Mouse (Mus musculus): ENCODE results near the gene Pax8. TPM values are rescaled to one million over a fixed set of nuclear protein-coding genes. Genes with fewer than 3 reads are reported as not detected.

Pax8 gene
- polyA plus RNA-seq, 1 experiment from 2014 or later, result 26.1 TPM

DNA sequence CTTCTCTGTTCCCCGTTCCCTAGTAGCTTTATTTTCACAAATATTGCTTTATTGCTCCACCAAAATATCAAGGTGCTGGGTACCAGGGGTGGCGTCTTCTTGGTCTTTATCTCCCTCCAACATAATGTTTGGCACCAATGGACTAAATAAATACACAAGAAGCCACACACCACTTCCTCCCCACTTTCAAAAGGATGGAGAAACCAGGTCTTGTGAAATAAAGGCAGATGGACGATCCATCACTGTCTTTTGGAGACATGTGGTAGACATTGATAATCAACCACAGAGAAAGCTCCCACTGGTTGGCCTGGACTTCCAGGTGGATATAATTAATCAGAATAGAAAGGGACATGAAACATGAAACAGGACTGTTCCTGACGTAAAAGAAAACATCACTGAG, 45.6 kb downstream of the Pax8 start:
- no peak overlapping the region for H3K4me3 ChIP-seq (ENCODE audit: low read depth, low read length)
- ATAC-seq (ENCODE audit: insufficient read depth, low FRiP score, low TSS enrichment), result no peak
- H3K36me3 ChIP-seq (ENCODE audit: control insufficient read depth, insufficient read depth, low read length), result no peaks in the 10 kb centered on the region
- H3K9ac ChIP-seq (ENCODE audit: low read length), result no peak overlapping the region
- H3K27me3 ChIP-seq (ENCODE audit: control insufficient read depth, insufficient read depth, low read length), result no peaks in the 10 kb centered on the region
- WGBS, result 83% methylated on average over 4 of the region's 4 CpGs
- no peak overlapping the region for H3K27ac ChIP-seq (ENCODE audit: low read depth, low read length)
- H3K9me3 ChIP-seq (ENCODE audit: control insufficient read depth, low read length), result no peaks in the 10 kb centered on the region
- no peaks in the 10 kb centered on the region; the same call in 1 of the 2 replicates for H3K4me1 ChIP-seq (ENCODE audit: control insufficient read depth, insufficient read depth, low read length)
- no peak overlapping the region for H3K4me2 ChIP-seq (ENCODE audit: low read depth)
- DNase-seq (ENCODE audit: low spot score), result no peak

DNA sequence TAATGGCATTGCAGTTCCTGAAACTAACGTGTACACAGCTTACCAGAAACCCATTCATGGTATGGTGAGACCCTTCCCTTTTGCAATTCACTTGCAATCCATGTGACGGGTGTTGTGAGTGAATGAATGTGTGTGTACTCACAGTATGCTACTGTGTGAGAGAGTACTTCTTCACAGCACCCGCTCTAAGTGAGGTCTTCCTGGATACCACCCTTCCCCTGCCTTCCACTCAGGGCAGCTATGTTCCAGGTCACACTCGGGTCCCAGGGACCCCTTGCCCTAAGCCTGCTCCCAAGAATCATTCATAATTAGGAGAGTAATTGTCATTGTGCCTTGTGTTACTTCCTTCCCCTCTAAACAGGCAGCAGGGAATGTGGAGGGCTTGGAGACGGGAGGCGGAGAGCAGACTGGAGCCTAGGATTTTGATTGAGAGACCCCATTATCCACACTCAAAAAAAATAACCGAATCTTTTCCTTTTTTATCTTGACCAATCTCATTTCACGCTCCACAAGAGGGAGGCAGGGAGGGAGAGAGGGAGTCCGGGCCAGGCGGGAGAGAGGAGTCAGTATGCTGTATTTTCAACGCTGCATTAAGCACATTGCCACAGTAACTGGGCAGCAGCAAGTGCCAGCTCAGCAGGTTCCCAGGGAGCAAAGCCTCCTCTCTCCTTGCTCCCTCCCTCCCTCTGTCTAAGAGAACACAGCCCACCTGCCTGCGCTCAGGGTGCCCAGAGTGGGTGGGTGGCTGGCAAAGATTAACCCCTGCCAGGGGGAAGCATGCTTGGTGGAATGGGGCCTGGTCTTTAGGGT, 47.3 kb downstream of the Pax8 start:
- ATAC-seq (ENCODE audit: insufficient read depth, low FRiP score, low TSS enrichment) (peak; percentile 82), DNase-seq (ENCODE audit: low spot score) (peak; percentile 46)
- H3K36me3 ChIP-seq (ENCODE audit: control insufficient read depth, insufficient read depth, low read length), result no peaks in the 10 kb centered on the region
- H3K4me2 ChIP-seq (ENCODE audit: low read depth), result no peak overlapping the region
- WGBS, result 44% methylated on average over 12 of the region's 12 CpGs
- no peaks in the 10 kb centered on the region for H3K9me3 ChIP-seq (ENCODE audit: control insufficient read depth, low read length)
- no peaks in the 10 kb centered on the region; the same call in 1 of the 2 replicates for H3K4me1 ChIP-seq (ENCODE audit: control insufficient read depth, insufficient read depth, low read length)
- no peaks in the 10 kb centered on the region for H3K27me3 ChIP-seq (ENCODE audit: control insufficient read depth, insufficient read depth, low read length)
- no peak overlapping the region for H3K4me3 ChIP-seq (ENCODE audit: low read depth, low read length)
- H3K27ac ChIP-seq (ENCODE audit: low read depth, low read length), result 0 out of 2 replicates have a peak overlapping the region, but pooled peaks have one; percentile 29
- H3K9ac ChIP-seq (ENCODE audit: low read length), result no peak overlapping the region

- H3K4me1 ChIP-seq (ENCODE audit: control insufficient read depth, insufficient read depth, low read length), result no peaks in the 10 kb centered on the region; the same call in 1 of the 2 replicates
- no peak overlapping the region for H3K27ac ChIP-seq (ENCODE audit: low read depth, low read length)
- no peak overlapping the region for H3K4me3 ChIP-seq (ENCODE audit: low read depth, low read length)
- no peaks in the 10 kb centered on the region for H3K27me3 ChIP-seq (ENCODE audit: control insufficient read depth, insufficient read depth, low read length)
- ATAC-seq (ENCODE audit: insufficient read depth, low FRiP score, low TSS enrichment), result no peak
- no peak for DNase-seq (ENCODE audit: low spot score)
- H3K36me3 ChIP-seq (ENCODE audit: control insufficient read depth, insufficient read depth, low read length), result no peaks in the 10 kb centered on the region
- H3K4me2 ChIP-seq (ENCODE audit: low read depth), result no peak overlapping the region
- 86% methylated on average over 2 of the region's 2 CpGs for WGBS
- no peak overlapping the region for H3K9ac ChIP-seq (ENCODE audit: low read length)
- H3K9me3 ChIP-seq (ENCODE audit: control insufficient read depth, low read length), result no peaks in the 10 kb centered on the region
Observed at GRCm38 (mm10) chr2:24425630-24426029, 49.8 kb downstream of the Pax8 start.

DNA sequence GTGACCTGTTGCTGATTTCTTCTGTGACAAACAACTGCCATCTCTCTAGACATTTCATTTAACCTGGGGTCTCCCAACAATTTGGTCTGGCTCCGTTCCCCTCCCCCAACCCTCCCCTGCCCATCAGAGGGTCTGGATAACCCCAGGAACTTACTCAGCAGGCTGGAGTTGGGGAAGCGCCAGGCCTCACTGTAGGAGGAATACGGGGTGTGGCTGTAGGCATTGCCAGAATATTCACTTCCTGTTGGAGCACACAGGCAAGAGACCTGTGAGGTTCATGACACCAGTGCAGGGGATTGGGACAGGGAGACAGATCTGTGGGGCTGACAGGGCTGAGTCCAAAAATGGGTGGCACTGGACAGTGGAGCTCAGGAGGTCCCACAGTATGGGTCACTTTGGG, 52.6 kb downstream of the Pax8 start:
- Histone ChIP-seq H3K4me2 (ENCODE audit: low read depth) (no peak overlapping the region), H3K36me3 (ENCODE audit: control insufficient read depth, insufficient read depth, low read length) (no peaks in the 10 kb centered on the region), H3K4me3 (ENCODE audit: low read depth, low read length) (no peak overlapping the region), H3K27me3 (ENCODE audit: control insufficient read depth, insufficient read depth, low read length) (no peaks in the 10 kb centered on the region), H3K9ac (ENCODE audit: low read length) (no peak overlapping the region), H3K9me3 (ENCODE audit: control insufficient read depth, low read length) (no peaks in the 10 kb centered on the region), H3K27ac (ENCODE audit: low read depth, low read length) (no peak overlapping the region), H3K4me1 (ENCODE audit: control insufficient read depth, insufficient read depth, low read length) (no peaks in the 10 kb centered on the region; the same call in 1 of the 2 replicates)
- DNase-seq (ENCODE audit: low spot score) (no peak), ATAC-seq (ENCODE audit: insufficient read depth, low FRiP score, low TSS enrichment) (no peak)
- WGBS, result 79% methylated on average over 3 of the region's 3 CpGs

GRCm38 (mm10) chr2:24421211-24421863, 54.1 kb downstream of the Pax8 start:
- no peak overlapping the region for H3K27ac ChIP-seq (ENCODE audit: low read depth, low read length)
- no peaks in the 10 kb centered on the region for H3K9me3 ChIP-seq (ENCODE audit: control insufficient read depth, low read length)
- DNase-seq (ENCODE audit: low spot score) (no peak), ATAC-seq (ENCODE audit: insufficient read depth, low FRiP score, low TSS enrichment) (no peak)
- peaks cover 5% of the 10 kb centered on the region; the same call in 1 of the 2 replicates for H3K4me1 ChIP-seq (ENCODE audit: control insufficient read depth, insufficient read depth, low read length)
- H3K27me3 ChIP-seq (ENCODE audit: control insufficient read depth, insufficient read depth, low read length), result no peaks in the 10 kb centered on the region
- H3K4me3 ChIP-seq (ENCODE audit: low read depth, low read length), result no peak overlapping the region
- WGBS, result 85% methylated on average over 6 of the region's 6 CpGs
- no peak overlapping the region for H3K4me2 ChIP-seq (ENCODE audit: low read depth)
- H3K9ac ChIP-seq (ENCODE audit: low read length), result no peak overlapping the region
- H3K36me3 ChIP-seq (ENCODE audit: control insufficient read depth, insufficient read depth, low read length), result no peaks in the 10 kb centered on the region

DNA sequence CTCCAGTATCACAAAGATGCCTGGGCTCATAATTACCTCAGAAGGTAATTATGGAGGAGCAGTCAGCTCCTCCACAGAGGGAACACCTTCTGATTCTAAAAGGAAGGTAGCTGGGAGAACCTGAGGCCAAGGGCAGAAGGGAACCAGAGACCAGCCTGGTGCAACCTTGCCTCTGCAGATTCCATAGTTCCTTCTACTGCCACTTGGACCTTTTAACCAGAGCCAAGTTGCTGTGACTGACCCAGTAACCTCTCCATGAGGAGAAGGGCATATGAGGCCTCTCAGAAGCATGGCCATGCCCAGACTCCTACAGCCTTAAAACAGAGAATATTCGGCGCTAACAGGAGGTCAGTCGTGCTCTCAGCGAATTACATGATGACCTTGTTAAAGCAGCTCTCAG, 57.8 kb downstream of the Pax8 start:
- ATAC-seq (ENCODE audit: insufficient read depth, low FRiP score, low TSS enrichment) (no peak), DNase-seq (ENCODE audit: low spot score) (no peak)
- H3K27ac ChIP-seq (ENCODE audit: low read depth, low read length), result no peak overlapping the region
- no peaks in the 10 kb centered on the region for H3K36me3 ChIP-seq (ENCODE audit: control insufficient read depth, insufficient read depth, low read length)
- no peak overlapping the region for H3K9ac ChIP-seq (ENCODE audit: low read length)
- H3K9me3 ChIP-seq (ENCODE audit: control insufficient read depth, low read length), result no peaks in the 10 kb centered on the region
- WGBS, result 94% methylated on average over 4 of the region's 4 CpGs
- no peak overlapping the region for H3K4me2 ChIP-seq (ENCODE audit: low read depth)
- no peak overlapping the region for H3K4me3 ChIP-seq (ENCODE audit: low read depth, low read length)
- peaks cover 5% of the 10 kb centered on the region; the same call in 1 of the 2 replicates for H3K4me1 ChIP-seq (ENCODE audit: control insufficient read depth, insufficient read depth, low read length)
- H3K27me3 ChIP-seq (ENCODE audit: control insufficient read depth, insufficient read depth, low read length), result no peaks in the 10 kb centered on the region

- WGBS, result 12% methylated on average over 2 of the region's 2 CpGs
- Histone ChIP-seq H3K9ac (ENCODE audit: low read length) (0 out of 2 replicates have a peak overlapping the region, but pooled peaks have one; percentile 8), H3K27me3 (ENCODE audit: control insufficient read depth, insufficient read depth, low read length) (no peaks in the 10 kb centered on the region), H3K27ac (ENCODE audit: low read depth, low read length) (peak overlapping the region; percentile 54; the same call in 1 of the 2 replicates), H3K4me3 (ENCODE audit: low read depth, low read length) (no peak overlapping the region), H3K36me3 (ENCODE audit: control insufficient read depth, insufficient read depth, low read length) (no peaks in the 10 kb centered on the region), H3K4me1 (ENCODE audit: control insufficient read depth, insufficient read depth, low read length) (peaks cover 5% of the 10 kb centered on the region; the same call in 1 of the 2 replicates), H3K9me3 (ENCODE audit: control insufficient read depth, low read length) (no peaks in the 10 kb centered on the region), H3K4me2 (ENCODE audit: low read depth) (no peak overlapping the region)
- ATAC-seq (ENCODE audit: insufficient read depth, low FRiP score, low TSS enrichment) (peak; percentile 28; the same call in 1 of the 2 replicates), DNase-seq (ENCODE audit: low spot score) (no peak)
Observed at GRCm38 (mm10) chr2:24417106-24417505, 58.3 kb downstream of the Pax8 start.

GRCm38 (mm10) chr2:24416668-24417067, 58.7 kb downstream of the Pax8 start:
- H3K4me3 ChIP-seq (ENCODE audit: low read depth, low read length), result no peak overlapping the region
- H3K4me2 ChIP-seq (ENCODE audit: low read depth), result no peak overlapping the region
- H3K27me3 ChIP-seq (ENCODE audit: control insufficient read depth, insufficient read depth, low read length), result no peaks in the 10 kb centered on the region
- 6% methylated on average over 7 of the region's 9 CpGs for WGBS
- H3K27ac ChIP-seq (ENCODE audit: low read depth, low read length), result peak overlapping the region; percentile 54; the same call in 1 of the 2 replicates
- H3K4me1 ChIP-seq (ENCODE audit: control insufficient read depth, insufficient read depth, low read length), result peaks cover 5% of the 10 kb centered on the region; the same call in 1 of the 2 replicates
- 0 out of 2 replicates have a peak overlapping the region, but pooled peaks have one; percentile 8 for H3K9ac ChIP-seq (ENCODE audit: low read length)
- DNase-seq (ENCODE audit: low spot score), result peak; percentile 30
- no peaks in the 10 kb centered on the region for H3K9me3 ChIP-seq (ENCODE audit: control insufficient read depth, low read length)
- no peaks in the 10 kb centered on the region for H3K36me3 ChIP-seq (ENCODE audit: control insufficient read depth, insufficient read depth, low read length)
- ATAC-seq (ENCODE audit: insufficient read depth, low FRiP score, low TSS enrichment), result peak; percentile 63

Data from neural tube, embryonic 11.5 days (tissue).